Mouse (Mus musculus) intestine, embryonic 14.5 days (tissue): ENCODE measurements around the gene Ice1. TPM values are rescaled to one million over a fixed set of nuclear protein-coding genes. Genes with fewer than 3 reads are reported as not detected.

Experiments
- ATAC-seq: fragments of 200-750 bp; cut with Nextera tagmentation; replicated peaks from 2 replicates; pipeline ENCODE4 v1.8.0; 2017; ENCODE audit warnings: low read depth, moderate number of reproducible peaks, moderate TSS enrichment, moderate library complexity; ENCODE audit not compliant: low FRiP score, low TSS enrichment
- DNase-seq: peaks from one replicate; pipeline ENCODE4 v3.0.0-alpha.2; 2018; ENCODE audit warnings: low spot score
- H3K27ac ChIP-seq: fragments of 300-500 bp; sonication (generic); 2 replicates; pipeline ENCODE4 v1.5.1; 2014; ENCODE audit warnings: low read depth, mild to moderate bottlenecking, control low read depth
- H3K27me3 ChIP-seq: fragments of 300-500 bp; sonication (generic); replicated peaks from 2 replicates; pipeline ENCODE4 v1.6.1; 2014; ENCODE audit warnings: low read length, control low read depth; ENCODE audit not compliant: control insufficient read depth, insufficient read depth
- H3K36me3 ChIP-seq: fragments of 300-500 bp; sonication (generic); 2 replicates; pipeline ENCODE4 v1.6.1; 2014; ENCODE audit warnings: low read length, control low read depth; ENCODE audit not compliant: control insufficient read depth, insufficient read depth
- H3K4me1 ChIP-seq: fragments of 300-500 bp; sonication (generic); replicated peaks from 2 replicates; pipeline ENCODE4 v1.6.1; 2014; ENCODE audit warnings: low read length, control low read depth, mixed read lengths; ENCODE audit not compliant: control insufficient read depth, insufficient read depth
- H3K4me2 ChIP-seq: fragments of 300-500 bp; sonication (generic); 2 replicates; pipeline ENCODE4 v1.6.1; 2014; ENCODE audit warnings: low read length
- H3K4me3 ChIP-seq: fragments of 300-500 bp; sonication (generic); 2 replicates; pipeline ENCODE4 v1.5.1; 2014; ENCODE audit warnings: low read depth, low read length, control low read depth, mixed read lengths
- H3K9ac ChIP-seq: fragments of 300-500 bp; sonication (generic); 2 replicates; pipeline ENCODE4 v1.6.1; 2014; ENCODE audit warnings: mild to moderate bottlenecking, low read length
- H3K9me3 ChIP-seq: fragments of 300-500 bp; sonication (generic); 2 replicates; pipeline ENCODE4 v1.6.1; 2016; ENCODE audit warnings: low read length, control low read depth; ENCODE audit not compliant: control insufficient read depth
- WGBS: fragments of 180-500 bp; shearing (Covaris S2); extraction: QIAGEN DNeasy Blood & Tissue Kit; methylation state at CpG from one replicate; pipeline ENCODE4 v1.1.7; 2014; 5-methylcytosine and 5-hydroxymethylcytosine counted together
- polyA plus RNA-seq: library from polyadenylated mRNA; unstranded; fragments of >200 nt; fragmentation: Nextera tagmentation; extraction: Ambion mirVana; gene quantifications from 2 replicates; pipeline ENCODE4 v1.2.1, GENCODE M21; 2014

Ice1 gene
- polyA plus RNA-seq, 1 experiment from 2014 or later, result 27.0 TPM

DNA sequence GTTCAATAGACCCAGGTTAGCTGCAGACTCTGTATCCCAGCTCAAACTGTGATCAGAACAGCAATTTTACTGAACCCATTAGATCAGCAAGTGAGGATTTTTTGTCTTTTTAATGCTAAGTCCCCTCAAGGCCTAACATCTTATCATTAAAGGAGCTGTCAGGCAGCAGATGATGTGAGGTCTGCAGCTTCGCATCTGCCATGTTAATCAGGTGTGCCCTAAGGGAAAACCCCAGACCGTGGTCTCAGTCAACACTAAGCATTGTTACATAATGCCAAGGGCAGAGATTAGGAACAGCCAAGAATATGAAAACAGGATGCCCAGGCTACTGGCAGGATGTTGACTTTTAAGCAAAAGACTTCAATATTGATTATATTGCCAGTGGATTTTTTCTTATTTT, 122.4 kb downstream of the Ice1 start:
- no peaks in the 10 kb centered on the region for H3K9me3 ChIP-seq
- H3K9ac ChIP-seq, result no peak overlapping the region
- H3K27ac ChIP-seq, result no peak overlapping the region
- ATAC-seq (no peak), DNase-seq (no peak)
- 79% methylated on average over 2 of the region's 2 CpGs for WGBS
- H3K4me2 ChIP-seq, result no peak overlapping the region
- no peaks in the 10 kb centered on the region for H3K4me1 ChIP-seq
- H3K36me3 ChIP-seq, result no peaks in the 10 kb centered on the region
- H3K27me3 ChIP-seq, result no peaks in the 10 kb centered on the region
- no peak overlapping the region for H3K4me3 ChIP-seq

DNA sequence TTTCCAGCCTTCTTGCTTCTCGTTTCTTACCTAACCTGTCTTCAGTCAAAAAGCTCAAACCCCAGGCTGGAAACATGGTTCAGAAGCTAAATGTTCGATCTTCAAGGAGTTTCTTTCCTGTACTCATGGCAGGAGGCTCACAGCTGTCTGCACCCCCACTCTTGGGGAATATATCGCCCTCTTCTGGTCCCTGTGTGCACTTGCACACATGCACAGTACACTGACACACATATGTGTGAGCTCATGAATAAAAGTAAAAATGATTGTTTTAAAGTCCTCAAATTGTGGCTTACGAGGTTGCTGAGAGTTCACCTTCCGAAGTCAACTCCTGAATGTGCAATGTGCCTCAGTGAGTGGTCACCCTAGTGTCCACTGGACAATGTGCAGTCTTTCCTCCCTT, 127.2 kb downstream of the Ice1 start:
- no peak for ATAC-seq
- 78% methylated on average over 5 of the region's 5 CpGs for WGBS
- no peak overlapping the region for H3K4me2 ChIP-seq
- H3K4me1 ChIP-seq, result no peaks in the 10 kb centered on the region
- no peaks in the 10 kb centered on the region for H3K27me3 ChIP-seq
- DNase-seq, result no peak
- no peak overlapping the region for H3K9ac ChIP-seq
- H3K27ac ChIP-seq, result no peak overlapping the region
- no peaks in the 10 kb centered on the region for H3K9me3 ChIP-seq
- H3K4me3 ChIP-seq, result no peak overlapping the region
- no peaks in the 10 kb centered on the region for H3K36me3 ChIP-seq

DNA sequence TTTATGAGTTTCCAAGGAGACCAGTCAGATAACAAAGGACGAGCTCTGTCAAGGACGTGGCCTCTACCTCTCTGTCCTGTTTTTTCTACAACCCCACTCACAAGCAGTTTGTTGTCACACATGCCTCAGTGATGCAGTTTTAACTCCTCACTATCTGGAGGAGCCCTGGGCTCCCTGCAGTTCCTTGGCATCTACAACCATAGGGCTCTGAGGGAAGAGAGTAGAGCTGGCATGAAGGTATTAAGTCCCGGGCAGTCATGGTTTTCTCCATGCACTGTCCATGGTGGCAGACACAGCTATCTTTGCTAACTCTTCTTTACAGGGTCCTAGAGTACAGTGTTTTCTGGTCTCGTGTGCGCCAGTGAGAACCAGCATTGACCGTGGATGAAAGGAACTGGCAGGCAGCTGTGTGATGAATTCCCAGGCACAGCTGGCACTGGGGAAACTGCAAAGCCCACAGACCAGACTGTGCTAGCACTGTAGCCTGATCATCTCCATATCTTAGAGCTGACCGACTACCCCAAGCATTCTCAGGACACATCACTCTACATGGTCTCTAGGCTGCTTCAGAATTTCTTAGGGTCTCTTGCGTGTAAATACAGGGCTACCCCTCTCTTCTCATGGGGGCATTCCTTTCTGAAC, 127.9 kb downstream of the Ice1 start:
- Histone ChIP-seq H3K9me3 (no peaks in the 10 kb centered on the region), H3K4me2 (no peak overlapping the region), H3K4me3 (no peak overlapping the region), H3K9ac (no peak overlapping the region), H3K27ac (no peak overlapping the region), H3K27me3 (no peaks in the 10 kb centered on the region), H3K4me1 (no peaks in the 10 kb centered on the region), H3K36me3 (no peaks in the 10 kb centered on the region)
- 83% methylated on average over 8 of the region's 8 CpGs for WGBS
- ATAC-seq (no peak), DNase-seq (no peak)

DNA sequence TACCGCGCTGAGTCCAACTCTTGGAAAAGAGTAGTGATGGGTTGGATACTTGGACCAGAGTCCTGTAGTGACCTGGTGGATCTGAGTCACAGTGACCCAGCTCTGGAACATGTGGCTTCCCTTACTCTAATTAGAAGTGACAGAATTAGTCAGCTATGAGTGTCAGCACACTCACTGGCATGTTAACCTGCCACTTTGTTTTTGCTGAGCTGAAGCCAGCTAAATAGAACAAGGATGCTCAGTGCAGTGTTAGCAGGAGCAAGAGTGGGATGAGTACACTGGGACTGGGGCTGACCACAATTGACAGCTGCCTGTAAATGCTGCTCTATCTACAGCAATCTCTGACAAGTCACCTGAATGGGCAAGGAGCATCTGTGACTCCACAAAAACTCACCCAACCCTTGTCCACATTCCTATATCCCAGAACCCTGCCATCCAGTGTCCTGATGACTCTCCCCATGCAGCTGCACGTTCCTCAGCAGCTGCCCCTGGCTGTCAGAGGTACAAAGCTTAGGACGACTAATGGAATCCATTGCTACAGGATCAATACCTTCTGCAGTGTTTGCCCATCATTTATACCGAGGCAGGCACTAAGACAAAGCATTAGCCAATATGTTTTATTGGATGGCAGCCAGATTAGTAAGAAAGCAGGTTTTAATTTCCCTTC, 128.6 kb downstream of the Ice1 start:
- H3K9ac ChIP-seq, result no peak overlapping the region
- no peak for DNase-seq
- no peak for ATAC-seq
- no peaks in the 10 kb centered on the region for H3K27me3 ChIP-seq
- H3K4me1 ChIP-seq, result no peaks in the 10 kb centered on the region
- 69% methylated on average over 5 of the region's 5 CpGs for WGBS
- H3K27ac ChIP-seq, result no peak overlapping the region
- H3K4me2 ChIP-seq, result no peak overlapping the region
- H3K4me3 ChIP-seq, result no peak overlapping the region
- H3K36me3 ChIP-seq, result no peaks in the 10 kb centered on the region
- no peaks in the 10 kb centered on the region for H3K9me3 ChIP-seq

Other genes with a start within 250 kb of the Ice1 start
- gene Adamts16, start 204.2 kb upstream of the Ice1 start, polyA plus RNA-seq, result 1.1 and 1.5 TPM in 2 replicates